Mouse (Mus musculus) limb, embryonic 13.5 days (tissue): Measurements from ENCODE around the gene Tssk2. TPM values are rescaled to one million over a fixed set of nuclear protein-coding genes. Genes with fewer than 3 reads are reported as not detected.

Source experiments
- ATAC-seq: fragments of 200-750 bp; cut with Nextera tagmentation; 2 replicates; pipeline ENCODE4 v1.8.0; 2017; ENCODE audit warnings: low read depth, moderate number of reproducible peaks, moderate TSS enrichment; ENCODE audit not compliant: low FRiP score
- H3K27ac ChIP-seq: fragments of 300-500 bp; sonication (generic); 2 replicates; pipeline ENCODE4 v1.5.1; 2015; ENCODE audit warnings: inconsistent platforms, mild to moderate bottlenecking, moderate library complexity
- H3K27me3 ChIP-seq: fragments of 300-500 bp; sonication (generic); 2 replicates; pipeline ENCODE4 v1.6.1; 2015; ENCODE audit warnings: mild to moderate bottlenecking, inconsistent platforms
- H3K36me3 ChIP-seq: fragments of 300-500 bp; sonication (generic); 2 replicates; pipeline ENCODE4 v1.6.1; 2015; ENCODE audit warnings: inconsistent platforms, mild to moderate bottlenecking, moderate library complexity
- H3K4me1 ChIP-seq: fragments of 300-500 bp; sonication (generic); 2 replicates; pipeline ENCODE4 v1.6.1; 2015; ENCODE audit warnings: inconsistent platforms
- H3K4me2 ChIP-seq: fragments of 300-500 bp; sonication (generic); replicated peaks from 2 replicates; pipeline ENCODE4 v1.6.1; 2015; ENCODE audit warnings: inconsistent platforms, mild to moderate bottlenecking, moderate library complexity
- H3K4me3 ChIP-seq: fragments of 300-500 bp; sonication (generic); 2 replicates; pipeline ENCODE4 v1.5.1; 2015; ENCODE audit warnings: moderate library complexity, mild to moderate bottlenecking, inconsistent platforms
- H3K9ac ChIP-seq: fragments of 300-500 bp; sonication (generic); 2 replicates; pipeline ENCODE4 v1.6.1; 2015; ENCODE audit warnings: mild to moderate bottlenecking, inconsistent platforms
- H3K9me3 ChIP-seq: fragments of 300-500 bp; sonication (generic); 2 replicates; pipeline ENCODE4 v1.6.1; 2016; ENCODE audit warnings: inconsistent platforms
- WGBS: fragments of 180-500 bp; shearing (Covaris S2); methylation state at CpG from one replicate; pipeline ENCODE4 v1.1.7; 2015; 5-methylcytosine and 5-hydroxymethylcytosine counted together
- polyA plus RNA-seq: library from polyadenylated mRNA; unstranded; fragments of >200 nt; fragmentation: Nextera tagmentation; extraction: Ambion mirVana; gene quantifications from 2 replicates; pipeline ENCODE4 v1.2.1, GENCODE M21; 2015

Gene Tssk2
- 0.17 TPM in 1 of 2 replicates, not detected in the other for polyA plus RNA-seq

GRCm38 (mm10) chr16:17898462-17898861, at the start of gene Tssk2, which contains the start of gene Dgcr2:
Gene Tssk2 (plus strand): TSS chr16:17898637.
Gene Dgcr2 (minus strand): TSS chr16:17898562.
- H3K9me3 ChIP-seq = no peaks in the 10 kb centered on the region
- H3K27ac ChIP-seq = no peak within 1 kb of the TSS
- H3K27me3 ChIP-seq = no peaks in the 10 kb centered on the region
- H3K36me3 ChIP-seq = peaks cover 53% of the 10 kb centered on the region
- H3K9ac ChIP-seq = no peak within 1 kb of the TSS
- no peak within 1 kb of the TSS for H3K4me2 ChIP-seq
- WGBS = 91% methylated on average over 14 of the region's 14 CpGs
- H3K4me3 ChIP-seq = no peak within 1 kb of the TSS
- ATAC-seq = no peak
- H3K4me1 ChIP-seq = no peaks in the 10 kb centered on the region

GRCm38 (mm10) chr16:17848928-17849327, 49.5 kb upstream of the Tssk2 start:
- WGBS = 22% methylated on average over 1 of the region's 1 CpGs
- Histone ChIP-seq H3K27me3 (no peaks in the 10 kb centered on the region), H3K9ac (no peak overlapping the region), H3K4me3 (no peak overlapping the region), H3K36me3 (peaks cover 90% of the 10 kb centered on the region), H3K27ac (no peak overlapping the region), H3K4me1 (no peaks in the 10 kb centered on the region), H3K4me2 (no peak overlapping the region), H3K9me3 (no peaks in the 10 kb centered on the region)
- no peak for ATAC-seq

DNA sequence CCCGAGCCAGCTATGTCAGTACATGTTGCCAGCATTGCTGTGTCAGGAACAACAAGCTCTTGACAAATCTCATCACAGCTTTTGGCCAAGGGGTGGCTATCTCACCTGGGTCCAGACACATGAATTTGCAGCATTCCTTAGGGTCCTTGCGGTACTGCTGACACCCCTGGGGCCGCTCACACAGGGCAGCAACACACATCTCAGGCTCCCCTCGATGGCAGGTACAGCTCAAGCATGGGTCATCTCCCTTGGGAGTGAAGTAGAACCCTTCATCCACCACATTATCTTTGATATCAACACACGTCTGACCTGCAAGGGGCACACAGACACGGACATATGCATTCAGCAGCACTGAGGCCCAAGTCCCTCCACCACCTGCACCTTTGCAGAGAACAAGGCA, 49.0 kb upstream of the Tssk2 start:
- Histone ChIP-seq H3K27ac (no peak overlapping the region), H3K4me3 (no peak overlapping the region), H3K36me3 (peaks cover 90% of the 10 kb centered on the region), H3K9me3 (no peaks in the 10 kb centered on the region), H3K4me1 (no peaks in the 10 kb centered on the region), H3K9ac (no peak overlapping the region), H3K4me2 (no peak overlapping the region), H3K27me3 (no peaks in the 10 kb centered on the region)
- WGBS = 87% methylated on average over 6 of the region's 6 CpGs
- ATAC-seq = no peak

DNA sequence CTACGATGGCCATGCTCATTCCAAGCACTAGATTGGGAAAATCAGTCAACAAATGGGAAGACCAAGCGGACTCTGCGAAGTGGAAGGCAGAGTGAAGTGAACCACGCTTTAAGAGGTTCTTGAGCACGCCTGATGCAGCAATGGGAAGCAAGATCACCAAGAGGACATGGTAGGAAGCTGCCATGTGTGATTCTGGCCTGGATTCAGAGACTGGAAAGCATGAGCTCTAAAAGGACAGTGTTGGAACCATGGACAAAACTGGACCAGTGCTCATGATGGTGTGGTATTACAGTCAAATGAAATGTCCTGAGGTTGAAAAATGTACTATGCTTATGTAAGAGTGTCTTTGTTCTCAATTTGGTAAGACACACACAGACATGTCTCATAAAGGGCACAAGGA, 47.1 kb upstream of the Tssk2 start:
- no peak overlapping the region for H3K9ac ChIP-seq
- 96% methylated on average over 5 of the region's 5 CpGs for WGBS
- H3K27me3 ChIP-seq = no peaks in the 10 kb centered on the region
- no peaks in the 10 kb centered on the region for H3K9me3 ChIP-seq
- H3K36me3 ChIP-seq = peaks cover 88% of the 10 kb centered on the region
- no peak overlapping the region for H3K27ac ChIP-seq
- H3K4me3 ChIP-seq = no peak overlapping the region
- no peak for ATAC-seq
- H3K4me1 ChIP-seq = no peaks in the 10 kb centered on the region
- H3K4me2 ChIP-seq = no peak overlapping the region

- 97% methylated on average over 1 of the region's 1 CpGs for WGBS
- Histone ChIP-seq H3K4me3 (no peak overlapping the region), H3K9ac (no peak overlapping the region), H3K27me3 (no peaks in the 10 kb centered on the region), H3K4me1 (no peaks in the 10 kb centered on the region), H3K4me2 (no peak overlapping the region), H3K36me3 (peaks cover 88% of the 10 kb centered on the region), H3K27ac (no peak overlapping the region), H3K9me3 (no peaks in the 10 kb centered on the region)
- no peak for ATAC-seq
Measured at GRCm38 (mm10) chr16:17851860-17852259, 46.6 kb upstream of the Tssk2 start.

DNA sequence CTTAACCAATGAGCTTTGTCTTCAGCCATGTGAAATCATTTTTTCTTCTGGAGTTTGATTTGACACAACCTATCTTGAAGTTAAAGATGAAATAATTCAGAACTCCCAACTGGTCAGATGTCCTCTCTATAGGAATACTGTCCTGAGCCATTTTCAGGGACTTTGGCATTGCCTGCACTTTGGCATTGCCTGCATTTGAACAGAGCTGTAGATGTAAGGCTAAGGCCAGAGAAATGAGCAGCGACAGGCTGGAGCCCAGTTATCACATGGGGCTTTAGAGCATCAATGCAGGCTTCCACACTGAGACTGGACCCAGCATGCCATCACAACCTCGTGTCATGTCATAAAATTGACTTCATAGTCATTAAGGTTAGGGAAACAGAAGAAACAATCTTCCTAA, 45.2 kb upstream of the Tssk2 start:
- Histone ChIP-seq H3K27ac (no peak overlapping the region), H3K27me3 (no peaks in the 10 kb centered on the region), H3K4me3 (no peak overlapping the region), H3K4me2 (no peak overlapping the region), H3K9me3 (no peaks in the 10 kb centered on the region), H3K4me1 (no peaks in the 10 kb centered on the region), H3K36me3 (peaks cover 89% of the 10 kb centered on the region), H3K9ac (no peak overlapping the region)
- no peak for ATAC-seq
- WGBS = 84% methylated on average over 2 of the region's 2 CpGs

DNA sequence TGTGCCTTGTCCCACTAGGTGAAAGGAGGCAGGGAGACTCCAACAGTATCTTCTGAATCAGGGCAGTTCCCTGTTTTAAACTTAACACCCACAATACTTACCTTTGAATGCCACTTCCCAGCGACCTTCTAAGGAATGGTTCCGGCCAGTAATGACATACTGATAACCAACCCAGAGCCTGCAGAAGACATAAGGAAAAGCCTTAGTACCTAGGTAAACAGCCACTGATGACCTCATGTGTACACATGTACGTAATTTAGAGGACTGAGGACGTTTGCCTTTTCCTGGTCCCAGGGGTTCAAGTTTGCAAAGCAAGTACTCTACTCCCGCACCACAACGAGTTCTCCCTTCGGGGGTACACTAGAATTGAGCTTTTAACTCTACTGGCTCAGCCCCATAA, 41.3 kb upstream of the Tssk2 start:
- Histone ChIP-seq H3K4me2 (no peak overlapping the region), H3K27me3 (no peaks in the 10 kb centered on the region), H3K27ac (no peak overlapping the region), H3K36me3 (peaks cover 81% of the 10 kb centered on the region), H3K4me3 (no peak overlapping the region), H3K9me3 (no peaks in the 10 kb centered on the region), H3K9ac (no peak overlapping the region), H3K4me1 (no peaks in the 10 kb centered on the region)
- WGBS = 90% methylated on average over 7 of the region's 7 CpGs
- no peak for ATAC-seq

DNA sequence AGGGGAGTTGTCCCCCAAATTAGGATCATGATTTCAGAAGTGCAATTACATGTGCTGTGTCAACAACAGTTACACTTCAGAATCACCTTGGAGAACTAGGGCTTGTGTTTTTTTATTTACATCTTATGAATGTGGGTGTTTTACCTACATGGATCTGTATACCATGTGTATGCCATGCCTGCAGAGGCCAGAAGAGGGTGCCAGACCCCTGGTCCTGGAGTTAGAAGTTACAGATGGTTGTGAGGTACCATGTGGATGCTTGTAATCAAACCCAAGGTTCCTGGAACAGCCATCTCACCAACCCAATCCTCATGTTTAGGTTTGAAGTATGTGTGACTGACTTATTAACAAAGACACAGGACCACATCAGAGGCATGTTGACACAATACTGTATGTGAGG, 39.8 kb upstream of the Tssk2 start:
- Histone ChIP-seq H3K4me2 (no peak overlapping the region), H3K4me3 (no peak overlapping the region), H3K9ac (no peak overlapping the region), H3K27me3 (no peaks in the 10 kb centered on the region), H3K36me3 (peaks cover 69% of the 10 kb centered on the region), H3K4me1 (no peaks in the 10 kb centered on the region), H3K9me3 (no peaks in the 10 kb centered on the region), H3K27ac (no peak overlapping the region)
- no peak for ATAC-seq

DNA sequence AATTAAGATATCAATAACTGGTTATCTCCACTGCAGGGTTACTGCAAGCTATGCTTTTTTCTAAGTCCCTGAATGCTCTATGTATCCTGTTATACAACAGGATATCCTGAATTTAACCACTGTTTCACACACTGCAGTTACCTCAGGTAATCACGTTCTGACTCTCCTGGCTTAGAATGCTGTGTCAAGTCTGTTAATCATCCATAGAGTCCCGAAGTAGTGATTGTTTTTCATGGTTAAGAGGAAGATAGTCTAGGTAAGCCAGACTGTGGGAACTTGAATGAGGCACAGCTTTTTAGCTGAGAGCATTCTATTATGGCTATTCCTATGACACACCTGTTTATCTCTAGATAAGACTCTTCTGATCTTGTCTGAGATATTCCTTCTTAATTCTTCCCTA, 33.1 kb upstream of the Tssk2 start:
- no peaks in the 10 kb centered on the region for H3K27me3 ChIP-seq
- no peak overlapping the region for H3K4me3 ChIP-seq
- no peaks in the 10 kb centered on the region for H3K9me3 ChIP-seq
- no peak overlapping the region for H3K4me2 ChIP-seq
- WGBS = 86% methylated on average over 2 of the region's 2 CpGs
- H3K4me1 ChIP-seq = no peaks in the 10 kb centered on the region
- peaks cover 58% of the 10 kb centered on the region for H3K36me3 ChIP-seq
- no peak for ATAC-seq
- no peak overlapping the region for H3K9ac ChIP-seq
- no peak overlapping the region for H3K27ac ChIP-seq

DNA sequence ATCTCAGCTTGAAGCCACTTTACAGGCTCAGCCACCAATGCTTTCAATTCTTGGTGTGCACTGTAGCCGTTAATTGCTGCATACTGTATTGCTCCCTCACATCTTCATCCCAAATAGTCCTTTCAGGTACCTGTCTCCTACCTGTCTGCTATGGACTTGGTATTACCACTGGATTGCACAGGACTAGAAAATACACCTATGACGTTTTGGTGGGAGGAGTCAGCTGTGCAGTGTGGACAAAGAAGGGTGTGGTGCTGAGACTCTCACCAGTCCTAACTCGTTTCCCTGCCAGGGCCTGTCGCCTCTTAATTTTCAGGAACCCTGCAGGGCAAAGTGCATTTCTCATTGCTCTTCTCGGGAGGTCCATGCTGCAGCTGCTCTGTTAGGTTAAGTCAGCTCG, 32.7 kb upstream of the Tssk2 start:
- Histone ChIP-seq H3K4me3 (no peak overlapping the region), H3K9ac (no peak overlapping the region), H3K9me3 (no peaks in the 10 kb centered on the region), H3K4me2 (no peak overlapping the region), H3K27ac (no peak overlapping the region), H3K27me3 (no peaks in the 10 kb centered on the region), H3K4me1 (no peaks in the 10 kb centered on the region), H3K36me3 (peaks cover 58% of the 10 kb centered on the region)
- 54% methylated on average over 6 of the region's 6 CpGs for WGBS
- ATAC-seq = no peak

- Histone ChIP-seq H3K4me2 (no peak overlapping the region), H3K4me1 (0 out of 2 replicates have a peak, but pooled peaks cover 3% of the 10 kb centered on the region), H3K36me3 (peaks cover 59% of the 10 kb centered on the region), H3K4me3 (no peak overlapping the region), H3K27me3 (no peaks in the 10 kb centered on the region), H3K9ac (no peak overlapping the region), H3K9me3 (no peaks in the 10 kb centered on the region), H3K27ac (no peak overlapping the region)
- WGBS = 87% methylated on average over 5 of the region's 5 CpGs
- ATAC-seq = no peak
Measured at GRCm38 (mm10) chr16:17871248-17871647, 27.2 kb upstream of the Tssk2 start.

DNA sequence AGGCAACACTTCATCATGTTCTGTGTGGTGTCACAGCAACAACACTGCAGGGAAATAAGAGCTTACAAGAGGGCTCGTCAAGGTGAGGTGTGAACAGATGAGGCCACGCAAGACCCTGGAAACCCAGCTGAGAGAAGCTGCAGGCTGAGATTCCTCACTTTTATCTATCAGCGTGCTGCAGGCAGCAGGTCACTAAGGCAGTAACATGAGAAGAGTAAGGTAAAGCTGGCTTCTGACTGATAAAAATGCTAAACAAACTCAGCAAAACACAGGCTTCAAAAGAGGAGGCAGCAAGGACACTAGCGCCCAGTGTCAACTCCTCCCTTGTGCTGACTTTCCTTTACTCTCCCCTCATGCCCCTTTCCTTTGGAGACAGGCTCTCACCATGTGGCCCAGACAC, 25.4 kb upstream of the Tssk2 start:
- Histone ChIP-seq H3K9ac (no peak overlapping the region), H3K4me3 (no peak overlapping the region), H3K27me3 (no peaks in the 10 kb centered on the region), H3K36me3 (peaks cover 58% of the 10 kb centered on the region), H3K4me2 (no peak overlapping the region), H3K27ac (no peak overlapping the region), H3K4me1 (0 out of 2 replicates have a peak, but pooled peaks cover 3% of the 10 kb centered on the region), H3K9me3 (no peaks in the 10 kb centered on the region)
- 40% methylated on average over 4 of the region's 4 CpGs for WGBS
- ATAC-seq = no peak

- H3K27me3 ChIP-seq = no peaks in the 10 kb centered on the region
- 0 out of 2 replicates have a peak, but pooled peaks cover 3% of the 10 kb centered on the region for H3K4me1 ChIP-seq
- no peak overlapping the region for H3K27ac ChIP-seq
- ATAC-seq = no peak
- H3K4me3 ChIP-seq = no peak overlapping the region
- 80% methylated on average over 4 of the region's 4 CpGs for WGBS
- no peaks in the 10 kb centered on the region for H3K9me3 ChIP-seq
- H3K36me3 ChIP-seq = peaks cover 60% of the 10 kb centered on the region
- H3K4me2 ChIP-seq = no peak overlapping the region
- H3K9ac ChIP-seq = no peak overlapping the region
Measured at GRCm38 (mm10) chr16:17875174-17875573, 23.3 kb upstream of the Tssk2 start.
